Comparison of ENCODE assay signal across 8 mouse cellular contexts in genomic region chr2:69585886-69586398, GRCm38 (mm10). TPM values are rescaled to one million over a fixed set of nuclear protein-coding genes. Genes with fewer than 3 reads are reported as not detected.
DNase-seq lines count a peak whose midpoint lies in the region; ATAC-seq and TF ChIP-seq lines count a peak whose summit lies in the region.

TSS of gene Lrp2 (minus strand) at chr2:69586065.

- H3K36me3 ChIP-seq in kidney, embryonic 14.5 days (ENCODE audit: control insufficient read depth, insufficient read depth, low read length): no peaks in the 10 kb centered on the region

- H3K4me3 ChIP-seq in kidney, embryonic 14.5 days (ENCODE audit: low read length): peak within 1 kb of the TSS; percentile 71
- peak within 1 kb of the TSS; percentile 56 for H3K4me3 ChIP-seq in olfactory bulb, adult 2 months (ENCODE audit: insufficient read depth, low read depth, low read length)

- intact Hi-C loops in heart, postnatal 36 days (cut with DNase I): no loop called here

- H3K4me2 ChIP-seq in kidney, embryonic 14.5 days (replicated peaks; ENCODE audit: low read depth, low read length): peak within 1 kb of the TSS; percentile 97

- TF ChIP-seq POLR2A in olfactory bulb, adult 2 months (IDR thresholded peaks at IDR 0.05; ENCODE audit: insufficient read depth, low read depth, low read length): no peak

- peaks cover 7% of the 10 kb centered on the region; the same call in 1 of the 2 replicates for H3K4me1 ChIP-seq in kidney, embryonic 14.5 days (ENCODE audit: control insufficient read depth, insufficient read depth, low read length)
- peaks cover 29% of the 10 kb centered on the region for H3K4me1 ChIP-seq in olfactory bulb, adult 2 months (ENCODE audit: control insufficient read depth, insufficient read depth, low read length)

- peak; percentile 56 for ATAC-seq in granulocyte monocyte progenitor cell, adult 5-6 weeks (replicated peaks; ENCODE audit: poor library complexity, severe bottlenecking)
- ATAC-seq in kidney, embryonic 14.5 days (ENCODE audit: low FRiP score, low TSS enrichment): peak; percentile 87

- peak within 1 kb of the TSS; percentile 62 for H3K9ac ChIP-seq in kidney, embryonic 14.5 days (ENCODE audit: low read depth, low read length)

- no peak within 1 kb of the TSS; the same call in 1 of the 2 replicates for H3K27ac ChIP-seq in kidney, embryonic 14.5 days (ENCODE audit: low read depth, low read length)
- no peak within 1 kb of the TSS for H3K27ac ChIP-seq in olfactory bulb, adult 2 months (ENCODE audit: insufficient read depth, low read depth, low read length)

- H3K27me3 ChIP-seq in kidney, embryonic 14.5 days (ENCODE audit: control insufficient read depth, insufficient read depth, low read length): peaks cover 46% of the 10 kb centered on the region

- 0% methylated on average over 40 of the region's 45 CpGs for WGBS in kidney, embryonic 14.5 days
- WGBS in olfactory bulb, adult 2 months: under 1% methylated on average over 45 of the region's 45 CpGs

- no peaks in the 10 kb centered on the region for H3K9me3 ChIP-seq in kidney, embryonic 14.5 days (ENCODE audit: control insufficient read depth, low read length)

- DNase-seq in heart, adult 18-20 months: peak; percentile 8 to 9
- DNase-seq in heart, postnatal 36 days: no peak
- DNase-seq in adrenal gland, postnatal 14 days: peak; percentile 11
- DNase-seq in lung, adult 18-20 months: peak; percentile 69 to 73
- no peak for DNase-seq in adipocyte (ENCODE audit: low spot score)

- no peak for TF ChIP-seq CTCF in olfactory bulb, adult 2 months (IDR thresholded peaks at IDR 0.05; ENCODE audit: insufficient read depth, low read depth, low read length)

RNA-seq across cellular contexts. Expression of gene Lrp2, which starts in this region (rescaled TPM):
- 1 to 10 TPM in 1 of 2 experiments, under 1 TPM in 1; 0.72 to 1.4 TPM for total RNA-seq in heart, adult 18-20 months (2021)
- total RNA-seq in heart, postnatal 36 days (2021): 1 to 10 TPM in 1 of 2 experiments, under 1 TPM in 1; 0.89 to 1.7 TPM
- total RNA-seq in adrenal gland, postnatal 14 days (2021): 0.78 and 0.83 TPM in 2 replicates
- not detected in 2 replicates for total RNA-seq in granulocyte monocyte progenitor cell, adult 5-6 weeks (2014; fragmentation: Nextera tagmentation)
- total RNA-seq in granulocyte monocyte progenitor cell, adult 5-6 weeks (2017): 0.22 TPM in 1 of 2 replicates, not detected in the other
- 5.6 and 13.8 TPM in 2 replicates for polyA plus RNA-seq in kidney, embryonic 14.5 days (2014; fragmentation: Nextera tagmentation; extraction: Ambion mirVana)
- not detected in 2 replicates for polyA plus RNA-seq in olfactory bulb, adult 2 months (2012; ENCODE audit: insufficient read depth, insufficient read length, low replicate concordance, missing spikeins)

Comparison
In these comparisons a context has a peak if more than half of its experiments do, and no peak if none do; other contexts are left out.
1. DNase-seq: peak in heart, adult 18-20 months (2 of 2) and lung, adult 18-20 months (2 of 2); none in heart, postnatal 36 days (0 of 2) and adipocyte (single experiment).
2. Peak in DNase-seq in adrenal gland, postnatal 14 days; RNA of the gene not detected or under 1 TPM.
3. Peak in ATAC-seq in granulocyte monocyte progenitor cell, adult 5-6 weeks; RNA of the gene not detected or under 1 TPM.